Mouse (Mus musculus) liver, embryonic 15.5 days (tissue): ENCODE results near the gene Gm21775. TPM values are rescaled to one million over a fixed set of nuclear protein-coding genes. Genes with fewer than 3 reads are reported as not detected.
"Not testable (repeated sequence)": the region's sequence is repeated elsewhere in the genome, so short reads cannot be mapped to it uniquely, and the experiment has no call there.

Experiments
- ATAC-seq: fragments of 200-750 bp; cut with Nextera tagmentation; 2 replicates; pipeline ENCODE4 v1.8.0; 2017; ENCODE audit warnings: moderate number of reproducible peaks, mild to moderate bottlenecking, moderate library complexity; ENCODE audit not compliant: insufficient read depth
- H3K27ac ChIP-seq: fragments of 300-500 bp; sonication (generic); replicated peaks from 2 replicates; pipeline ENCODE4 v1.5.1; 2015; ENCODE audit warnings: mild to moderate bottlenecking, inconsistent platforms
- H3K27me3 ChIP-seq: fragments of 300-500 bp; sonication (generic); 2 replicates; pipeline ENCODE4 v1.6.1; 2015; ENCODE audit warnings: mild to moderate bottlenecking, inconsistent platforms
- H3K36me3 ChIP-seq: fragments of 300-500 bp; sonication (generic); replicated peaks from 2 replicates; pipeline ENCODE4 v1.6.1; 2015; ENCODE audit warnings: moderate library complexity, mild to moderate bottlenecking, inconsistent platforms
- H3K4me1 ChIP-seq: fragments of 300-500 bp; sonication (generic); replicated peaks from 2 replicates; pipeline ENCODE4 v1.6.1; 2015; ENCODE audit warnings: inconsistent platforms
- H3K4me2 ChIP-seq: fragments of 300-500 bp; sonication (generic); 2 replicates; pipeline ENCODE4 v1.6.1; 2015; ENCODE audit warnings: moderate library complexity, mild to moderate bottlenecking, inconsistent platforms
- H3K4me3 ChIP-seq: fragments of 300-500 bp; sonication (generic); replicated peaks from 2 replicates; pipeline ENCODE4 v1.5.1; 2015; ENCODE audit warnings: mild to moderate bottlenecking, inconsistent platforms
- H3K9ac ChIP-seq: fragments of 300-500 bp; sonication (generic); 2 replicates; pipeline ENCODE4 v1.6.1; 2015; ENCODE audit warnings: moderate library complexity, mild to moderate bottlenecking, inconsistent platforms
- H3K9me3 ChIP-seq: fragments of 300-500 bp; sonication (generic); replicated peaks from 2 replicates; pipeline ENCODE4 v1.6.1; 2016; ENCODE audit warnings: inconsistent platforms
- WGBS: fragments of 180-500 bp; shearing (Covaris S2); methylation state at CpG from one replicate; pipeline ENCODE4 v1.1.7; 2015; ENCODE audit warnings: mixed read lengths; ENCODE audit not compliant: insufficient replicate concordance; 5-methylcytosine and 5-hydroxymethylcytosine counted together
- polyA plus RNA-seq: library from polyadenylated mRNA; unstranded; fragments of >200 nt; fragmentation: Nextera tagmentation; extraction: Ambion mirVana; gene quantifications from 2 replicates; pipeline ENCODE4 v1.2.1, GENCODE M21; 2015

The Gm21775 gene
- not detected in 2 replicates for polyA plus RNA-seq

DNA sequence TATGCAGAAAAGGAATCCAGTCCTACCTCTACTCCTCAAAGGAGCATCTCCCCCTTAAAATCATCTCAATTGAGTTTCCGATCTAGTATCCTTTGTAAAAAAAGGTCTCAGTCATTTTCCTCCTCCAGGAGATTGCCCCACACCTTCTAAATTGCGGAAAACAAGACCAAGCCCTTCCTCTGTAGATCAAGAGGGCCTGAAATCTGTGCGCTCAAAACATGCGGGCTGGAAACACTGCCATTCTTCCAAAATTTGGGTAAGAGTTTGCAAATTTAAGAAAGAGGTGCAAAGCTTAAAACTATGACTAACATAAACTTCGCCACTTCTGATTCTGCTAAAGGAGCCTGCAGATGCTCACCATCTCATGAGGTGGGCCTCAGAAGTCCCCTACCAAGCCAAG is at the start of gene Gm21775:
Gene Gm21775 (plus strand): TSS at position 301 of the 400 bp plus-strand sequence.
- not testable (repeated sequence) for H3K9ac ChIP-seq, H3K9me3 ChIP-seq, H3K4me1 ChIP-seq, H3K36me3 ChIP-seq, H3K27ac ChIP-seq, H3K4me3 ChIP-seq, H3K27me3 ChIP-seq, H3K4me2 ChIP-seq, ATAC-seq
- WGBS = 66% methylated on average over 5 of the region's 5 CpGs

- H3K27ac ChIP-seq, ATAC-seq, H3K4me3 ChIP-seq, H3K9me3 ChIP-seq, H3K4me2 ChIP-seq, H3K4me1 ChIP-seq, H3K9ac ChIP-seq, H3K27me3 ChIP-seq, H3K36me3 ChIP-seq: not testable (repeated sequence)
Observed at GRCm38 (mm10) chrY:10535942-10536341, 17.3 kb upstream of the Gm21775 start, which contains the start of gene Gm20737. Gene Gm20737, minus strand, starts transcription at chrY:10536042.

Other genes starting within 250 kb of the Gm21775 start
- not detected in 2 replicates for gene Gm20834, start 228.9 kb upstream of the Gm21775 start, polyA plus RNA-seq
- not detected in 2 replicates for gene Gm28510, start 140.7 kb upstream of the Gm21775 start, polyA plus RNA-seq
- not detected in 2 replicates for gene Gm20737, start 17.4 kb upstream of the Gm21775 start, polyA plus RNA-seq
- gene Gm21900, start 62.9 kb downstream of the Gm21775 start, polyA plus RNA-seq = not detected in 2 replicates
- not detected in 2 replicates for gene Gm20777, start 199.0 kb downstream of the Gm21775 start, polyA plus RNA-seq